Mouse (Mus musculus) common myeloid progenitor, adult 5-6 weeks (primary cell): ENCODE measurements around the gene Nr2f2. TPM values are rescaled to one million over a fixed set of nuclear protein-coding genes. Genes with fewer than 3 reads are reported as not detected.

ENCODE experiments used
- ATAC-seq: replicated peaks from 2 replicates; pipeline ENCODE4 v1.8.0; 2016; ENCODE audit warnings: low read depth, mild to moderate bottlenecking, moderate TSS enrichment, inconsistent platforms; ENCODE audit not compliant: poor library complexity, severe bottlenecking
- total RNA-seq: library from RNA; stranded (forward); fragments of 200-1000, 187-1606 nt; gene quantifications from 2 replicates; pipeline ENCODE4 v1.2.3, GENCODE M21; 2017

Nr2f2 gene
- not detected in 2 replicates for total RNA-seq

DNA sequence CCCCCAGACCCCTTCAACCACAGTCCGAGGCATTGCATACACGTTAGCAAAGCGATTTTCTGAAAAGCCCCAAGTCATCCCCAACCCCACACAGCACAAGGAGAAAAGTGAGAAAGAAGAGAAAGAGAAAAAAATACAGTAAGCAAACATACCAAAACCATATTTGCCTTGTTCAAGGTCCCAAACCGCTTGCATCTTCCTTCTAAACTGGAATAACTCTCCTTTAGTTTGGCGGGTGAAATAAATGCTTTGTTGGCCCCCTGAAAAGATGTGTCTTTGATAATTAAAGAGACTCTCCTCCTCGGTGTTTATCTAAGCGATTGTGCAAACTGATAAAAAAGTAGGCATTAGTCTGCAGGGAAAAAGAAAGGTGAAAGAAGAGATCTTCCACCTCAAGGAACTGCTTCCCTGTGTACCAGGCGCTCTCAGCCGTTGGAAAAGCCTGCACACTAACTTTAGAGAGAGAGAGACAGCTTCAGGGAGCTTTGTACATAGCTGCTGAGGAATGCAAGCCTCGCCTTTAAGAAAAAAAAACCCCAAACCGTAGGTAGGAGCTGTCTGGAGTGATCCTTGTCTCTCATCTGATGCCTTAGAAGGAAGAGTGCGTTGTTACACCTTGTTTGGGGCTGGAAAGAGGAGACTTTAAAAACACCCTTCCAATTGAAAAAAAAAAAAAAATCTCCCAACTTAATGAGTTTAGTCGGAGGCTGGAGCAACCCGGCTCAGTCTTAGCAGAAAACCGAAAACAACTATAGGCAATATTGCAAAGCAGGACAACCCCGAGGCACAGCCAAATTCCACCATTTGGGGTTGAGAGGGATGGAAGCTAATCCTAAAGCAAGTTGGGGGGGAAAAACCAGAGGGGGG, at the start of gene Nr2f2:
Gene Nr2f2 (minus strand): TSS at position 795 of the 867 bp plus-strand sequence.
- no peak for ATAC-seq

DNA sequence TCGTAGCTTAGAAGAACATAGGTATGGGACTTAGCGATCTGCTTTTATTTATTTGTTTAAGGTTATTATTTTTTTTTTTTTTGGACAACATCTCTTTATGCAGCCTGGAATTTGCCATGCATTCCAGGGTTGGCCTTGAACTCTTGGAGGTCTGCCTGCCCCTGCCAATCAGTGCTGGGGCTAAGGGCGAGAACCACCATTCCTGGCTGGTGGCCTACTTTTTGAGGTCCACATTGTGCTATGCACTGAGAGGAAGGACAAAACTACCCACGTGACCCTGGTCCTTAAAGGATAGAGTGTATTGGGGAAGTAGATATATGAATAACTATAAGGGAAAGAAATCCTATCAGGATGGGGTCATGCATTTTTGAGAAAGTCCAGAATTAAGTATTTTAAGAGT, 47.9 kb upstream of the Nr2f2 start:
- no peak for ATAC-seq

DNA sequence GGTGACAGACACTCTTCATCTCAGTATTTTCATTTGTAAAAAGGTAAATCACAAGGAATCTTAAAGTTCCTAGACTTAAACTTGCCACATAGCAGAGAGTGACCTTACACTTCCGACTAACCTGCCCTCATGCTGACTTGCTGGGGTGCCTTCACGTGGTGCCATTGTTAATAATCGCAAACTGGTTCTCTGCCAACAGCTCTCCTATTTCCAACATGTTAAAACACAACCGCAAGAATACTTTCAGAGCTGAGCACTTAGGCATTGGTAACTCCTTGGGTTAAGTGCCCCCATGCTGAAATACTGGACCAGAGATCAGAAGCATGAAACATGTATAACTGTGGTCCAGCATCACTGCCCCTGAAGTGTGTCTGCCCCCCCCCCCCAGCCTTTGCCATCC, 47.1 kb upstream of the Nr2f2 start:
- no peak for ATAC-seq

DNA sequence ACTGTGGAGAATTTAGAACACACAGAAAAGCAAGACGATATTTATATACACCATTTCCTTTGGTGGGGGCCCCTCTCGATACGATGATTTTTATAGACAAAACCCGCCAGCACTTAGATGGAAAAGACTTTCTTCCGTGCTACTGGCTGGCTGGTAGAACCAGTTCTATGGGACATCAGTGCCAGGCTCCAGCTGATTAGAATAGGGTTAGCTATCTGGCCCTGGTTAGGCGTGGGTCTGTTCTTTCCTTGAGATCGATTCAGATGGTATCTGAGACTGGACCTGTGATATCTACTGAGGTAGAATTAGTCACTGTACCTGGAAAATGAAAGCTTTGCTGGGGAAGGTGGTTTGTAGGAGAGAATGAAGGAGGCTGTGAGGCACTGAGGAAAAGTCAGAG, 46.4 kb upstream of the Nr2f2 start:
- ATAC-seq, result no peak

DNA sequence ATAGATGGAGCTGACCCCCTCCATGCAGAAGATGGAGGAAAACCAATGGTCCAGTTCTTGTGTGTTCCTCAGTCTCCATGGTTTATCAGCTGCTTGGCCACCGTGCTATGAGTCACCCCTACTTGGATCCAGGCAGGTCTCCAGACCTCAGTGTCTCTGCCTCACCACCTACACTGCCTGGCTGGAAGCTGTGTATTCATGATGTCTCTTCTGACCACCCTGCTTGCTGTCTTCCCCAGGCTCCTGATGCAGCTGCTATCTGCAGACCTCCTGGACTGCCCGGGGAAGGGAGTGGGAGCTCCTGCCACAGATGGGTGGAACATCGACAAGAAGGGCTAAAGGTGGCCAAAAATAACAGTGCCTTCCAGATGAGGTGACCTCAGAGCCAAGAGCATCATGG, 43.8 kb upstream of the Nr2f2 start:
- ATAC-seq, result no peak

DNA sequence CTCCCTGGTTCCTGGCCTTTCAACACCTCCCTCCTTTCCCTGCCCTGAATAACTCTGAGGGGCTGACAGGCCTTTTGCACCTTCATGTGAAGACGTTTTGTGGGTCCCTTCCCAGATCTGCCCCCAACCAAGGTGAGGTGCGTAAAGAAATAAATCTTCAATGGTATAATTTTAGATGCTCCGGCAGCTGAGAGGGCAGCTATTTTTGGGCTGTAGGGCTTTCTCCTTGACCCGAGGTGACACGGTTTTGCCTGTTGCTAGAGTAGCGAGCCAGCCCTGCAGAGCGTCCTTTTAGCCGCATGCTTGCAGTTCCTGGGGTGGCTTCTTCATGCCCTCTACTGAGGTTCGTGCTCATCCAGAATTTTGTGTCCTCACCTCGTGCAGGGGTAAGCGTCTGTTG, 43.4 kb upstream of the Nr2f2 start:
- ATAC-seq, result no peak

DNA sequence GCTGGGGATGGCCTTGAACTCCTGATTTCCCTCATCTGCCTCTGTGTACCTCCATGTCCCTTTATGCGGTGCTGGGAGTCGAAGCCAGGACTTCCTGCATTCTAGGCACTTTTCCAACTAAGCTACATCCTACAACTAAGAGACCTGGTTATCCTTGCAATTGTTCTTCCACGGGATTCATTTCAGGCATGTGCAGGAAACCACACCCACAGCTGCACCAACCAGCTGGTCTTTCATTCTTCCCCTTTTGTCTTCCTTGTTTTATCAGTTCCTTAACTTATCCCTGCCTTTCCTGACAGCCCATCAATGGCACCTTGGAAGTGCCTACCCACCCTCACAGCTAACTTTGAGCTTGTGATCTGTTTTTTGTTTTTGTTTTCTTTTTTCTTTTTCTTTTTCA, 42.3 kb upstream of the Nr2f2 start:
- no peak for ATAC-seq

DNA sequence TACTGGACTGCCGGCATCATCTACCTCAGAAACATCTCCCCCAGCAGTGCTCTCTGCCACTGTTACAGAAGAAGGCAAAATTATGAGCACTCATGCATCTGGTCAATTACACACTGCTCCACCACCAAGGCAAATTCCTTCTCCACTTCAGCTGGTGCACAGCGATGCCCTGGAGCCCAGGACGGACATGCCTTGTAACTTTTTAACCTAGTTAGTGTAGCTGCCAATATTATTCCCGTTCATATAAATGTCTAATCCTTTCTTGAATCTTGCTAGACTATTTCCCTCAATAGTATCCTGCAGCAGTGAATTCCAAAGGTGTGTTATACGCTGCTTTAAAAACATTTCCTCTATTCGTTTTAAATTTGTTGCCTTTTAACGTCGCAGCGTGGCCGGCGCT, 40.6 kb upstream of the Nr2f2 start:
- ATAC-seq, result no peak

DNA sequence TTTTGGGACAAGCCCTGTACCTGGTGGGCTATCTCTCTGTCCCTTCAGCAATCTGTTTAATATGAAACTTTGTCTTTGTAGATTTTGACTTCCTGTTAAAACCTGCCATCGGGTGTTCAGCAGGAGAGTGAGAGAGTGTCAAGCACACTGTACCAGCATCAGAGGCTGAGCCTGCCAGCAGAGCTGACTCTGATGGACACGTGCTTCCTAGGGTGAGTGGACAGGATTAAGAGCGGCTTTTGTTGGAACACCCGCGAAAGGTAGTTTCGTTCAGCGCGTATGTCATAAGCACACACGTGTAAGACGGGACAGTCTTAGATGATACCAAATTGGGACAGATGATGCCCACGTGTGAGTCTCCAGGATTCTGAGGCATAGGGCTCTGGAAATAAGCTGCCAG, 40.0 kb upstream of the Nr2f2 start:
- no peak for ATAC-seq

DNA sequence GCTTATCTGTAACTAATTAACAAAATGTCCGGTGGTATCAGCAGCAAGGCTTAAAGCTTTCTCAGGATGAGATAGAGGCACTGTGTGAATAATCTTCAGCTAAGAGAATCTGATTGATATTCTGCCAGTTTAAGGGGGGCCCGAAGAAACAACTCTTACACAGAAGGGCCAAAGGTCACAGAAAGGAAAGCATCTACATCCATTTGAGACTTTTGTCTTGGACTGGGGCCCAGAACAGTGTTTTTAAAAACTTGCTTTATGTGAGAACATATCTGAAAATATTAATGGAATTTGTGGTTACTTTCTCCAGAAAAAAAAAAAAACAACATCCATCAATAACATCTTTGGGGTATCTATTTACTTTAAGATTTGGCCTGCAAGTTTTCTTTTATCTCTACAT, 38.9 kb upstream of the Nr2f2 start:
- no peak for ATAC-seq

DNA sequence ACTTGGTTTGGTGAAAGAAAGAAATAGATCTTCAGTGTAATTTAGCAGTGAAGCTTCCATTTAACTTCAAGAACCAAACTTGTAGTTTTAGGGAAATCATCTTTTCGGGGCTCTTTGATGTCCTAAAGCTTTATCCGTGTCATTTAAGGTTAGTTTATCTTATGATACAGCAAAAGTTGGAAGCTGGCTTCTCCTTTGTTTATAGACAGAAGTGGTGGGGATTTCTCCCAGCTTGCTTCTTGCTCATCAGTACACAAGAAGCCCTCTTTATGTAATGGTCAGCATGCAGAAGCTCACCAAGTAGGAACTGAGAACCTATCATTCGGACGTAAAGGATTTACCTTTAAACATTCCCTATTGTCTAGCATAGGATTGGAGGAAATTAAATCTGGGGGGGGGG, 16.3 kb upstream of the Nr2f2 start:
- ATAC-seq, result no peak

DNA sequence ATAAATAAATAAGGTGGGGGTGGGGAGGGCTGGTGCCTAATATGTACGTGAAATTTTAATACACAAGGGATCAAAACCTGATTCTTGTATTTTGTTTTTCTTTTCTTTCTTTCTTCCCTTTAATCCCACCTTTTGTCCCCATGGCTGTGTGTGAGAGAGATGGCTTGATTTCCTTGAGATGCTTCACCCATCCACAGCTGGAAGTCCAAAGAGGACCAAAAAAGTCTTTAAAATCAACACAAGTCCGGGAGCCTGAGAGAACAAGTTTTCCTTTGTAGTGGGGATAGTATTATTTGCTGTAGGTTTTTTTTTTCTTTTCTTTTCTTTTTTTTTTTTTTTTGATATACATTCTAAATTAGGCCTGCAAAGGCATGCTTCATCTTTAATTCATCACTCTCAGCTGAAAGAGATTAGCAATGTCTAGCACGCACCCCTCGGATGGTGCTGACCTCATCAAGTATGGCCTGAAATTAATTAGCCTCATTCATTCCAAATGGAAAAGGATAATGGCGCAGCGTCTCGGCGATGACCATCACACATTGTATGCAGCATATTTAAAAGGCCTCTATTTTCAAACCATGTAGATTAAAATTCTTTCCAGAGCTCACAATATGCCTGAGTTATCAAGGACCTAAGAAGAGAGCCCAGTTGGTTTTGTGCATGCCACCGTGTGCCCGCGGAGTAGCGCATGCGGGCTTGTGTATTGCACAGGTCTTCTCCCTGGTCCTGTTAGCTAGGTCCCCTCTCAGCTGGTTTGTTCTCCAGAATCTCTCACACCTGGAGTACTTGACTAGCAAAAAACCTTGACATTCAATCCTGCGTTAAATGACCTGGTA, 15.1 kb upstream of the Nr2f2 start:
- no peak for ATAC-seq

DNA sequence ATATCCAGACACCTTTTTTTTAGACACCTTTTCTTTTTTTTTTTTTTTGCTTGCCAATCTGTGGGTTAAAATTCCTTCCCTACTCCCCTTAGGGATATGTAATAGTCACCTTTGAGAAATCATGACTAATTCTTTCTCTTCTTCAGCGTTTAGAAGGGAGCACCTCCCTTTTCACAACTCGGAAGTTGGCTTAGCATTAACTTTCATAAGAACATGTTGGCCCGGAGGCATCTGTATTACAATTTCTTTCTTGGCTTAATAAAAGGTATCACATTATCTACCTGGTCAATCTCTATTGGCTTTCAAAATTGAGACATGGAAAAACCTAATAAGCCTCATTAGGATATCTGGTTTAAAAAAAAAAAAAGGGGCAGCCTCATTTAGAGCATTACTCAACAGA, 14.4 kb upstream of the Nr2f2 start:
- ATAC-seq, result no peak

DNA sequence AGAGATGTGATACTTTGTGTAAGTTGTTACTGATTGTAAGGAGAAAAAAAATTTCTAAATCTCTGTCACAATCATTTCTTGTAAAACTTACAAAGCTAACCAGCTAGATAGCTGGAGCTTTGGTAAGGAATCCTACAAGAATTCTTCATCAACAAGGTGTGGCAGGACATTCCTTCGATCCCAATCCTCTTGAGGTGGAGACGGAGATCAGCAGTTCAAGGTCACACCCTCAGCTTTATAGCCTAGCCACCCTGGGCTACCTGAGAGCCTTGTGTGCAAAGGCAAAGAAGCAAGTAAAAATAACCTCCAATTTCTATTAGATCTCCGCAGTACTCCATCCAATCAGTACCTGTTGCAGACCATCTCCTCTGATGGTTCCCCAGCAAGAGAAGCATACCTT, 13.7 kb upstream of the Nr2f2 start:
- ATAC-seq, result no peak

DNA sequence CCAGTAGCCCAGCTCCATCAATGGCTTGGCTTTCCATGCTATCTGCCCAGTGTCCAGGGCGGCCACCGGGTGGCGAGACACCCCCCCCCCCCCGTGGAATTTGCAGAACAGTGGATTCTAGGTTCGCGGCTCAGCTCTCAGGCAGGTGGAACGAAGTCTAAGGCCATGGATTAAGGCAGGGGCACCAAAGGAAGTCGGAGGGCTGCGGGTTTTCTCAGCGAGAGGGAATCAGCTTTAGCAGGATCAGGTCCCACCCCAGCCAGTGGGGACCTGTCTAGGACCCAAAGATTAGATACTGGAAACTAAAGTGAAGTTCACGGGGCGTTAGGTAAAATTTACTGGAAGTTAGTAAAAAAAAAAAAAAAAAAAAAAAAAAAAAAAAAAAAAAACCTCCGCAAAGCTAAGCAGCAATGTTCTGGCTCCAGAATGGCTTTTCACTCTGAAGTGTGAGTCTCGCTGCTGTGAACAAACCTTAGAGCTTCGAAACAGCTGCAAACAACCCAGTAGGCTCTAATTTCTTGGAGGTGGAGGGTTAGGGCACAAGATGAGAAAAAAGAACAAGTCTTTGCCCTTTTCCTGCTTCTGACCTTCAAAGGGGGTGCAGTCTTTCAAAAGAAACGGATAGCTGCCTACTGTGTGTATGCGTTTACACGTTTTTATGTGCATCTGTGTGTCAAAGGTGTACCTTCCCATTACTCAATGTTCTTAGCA, 4.2 kb upstream of the Nr2f2 start:
- no peak for ATAC-seq

DNA sequence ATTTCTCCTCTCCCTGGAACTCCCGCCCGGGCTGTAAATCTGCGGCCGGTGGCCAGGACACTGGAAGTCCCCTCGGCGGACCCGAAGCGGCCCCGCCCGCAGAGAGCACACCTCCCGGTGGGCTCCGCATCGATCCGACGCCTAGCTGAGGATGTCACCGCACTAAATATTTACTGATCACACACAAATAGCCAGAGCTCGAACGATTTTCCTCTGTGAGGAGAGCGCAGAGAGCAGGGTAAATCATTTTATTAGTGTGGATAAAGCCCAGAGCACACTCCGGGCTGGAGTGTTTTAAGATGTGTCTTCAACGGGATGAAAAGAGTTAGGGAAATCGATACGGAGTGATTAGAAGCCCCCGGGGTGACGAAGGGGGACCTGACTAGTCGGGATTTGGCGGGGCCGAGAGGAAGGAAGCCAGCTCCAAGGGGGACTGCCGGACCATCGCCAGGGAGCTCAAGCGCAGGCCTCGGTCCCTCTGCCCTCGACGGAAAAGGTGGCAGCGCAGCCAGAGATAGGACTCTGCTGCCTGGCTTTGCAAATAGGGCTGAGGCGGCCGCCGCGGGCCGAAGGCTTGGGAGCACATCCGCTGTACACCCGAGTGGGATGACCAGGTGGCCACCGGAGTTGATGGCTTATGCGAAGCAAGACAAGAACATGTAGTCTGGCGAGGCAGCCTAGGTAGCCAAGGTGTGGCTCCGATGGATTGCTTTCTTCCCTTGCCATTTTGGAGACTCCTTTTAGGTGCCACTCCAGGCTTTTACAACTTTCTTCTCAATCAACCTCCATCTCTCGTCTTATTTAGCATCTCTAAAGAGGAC, 3.4 kb upstream of the Nr2f2 start:
- no peak for ATAC-seq

DNA sequence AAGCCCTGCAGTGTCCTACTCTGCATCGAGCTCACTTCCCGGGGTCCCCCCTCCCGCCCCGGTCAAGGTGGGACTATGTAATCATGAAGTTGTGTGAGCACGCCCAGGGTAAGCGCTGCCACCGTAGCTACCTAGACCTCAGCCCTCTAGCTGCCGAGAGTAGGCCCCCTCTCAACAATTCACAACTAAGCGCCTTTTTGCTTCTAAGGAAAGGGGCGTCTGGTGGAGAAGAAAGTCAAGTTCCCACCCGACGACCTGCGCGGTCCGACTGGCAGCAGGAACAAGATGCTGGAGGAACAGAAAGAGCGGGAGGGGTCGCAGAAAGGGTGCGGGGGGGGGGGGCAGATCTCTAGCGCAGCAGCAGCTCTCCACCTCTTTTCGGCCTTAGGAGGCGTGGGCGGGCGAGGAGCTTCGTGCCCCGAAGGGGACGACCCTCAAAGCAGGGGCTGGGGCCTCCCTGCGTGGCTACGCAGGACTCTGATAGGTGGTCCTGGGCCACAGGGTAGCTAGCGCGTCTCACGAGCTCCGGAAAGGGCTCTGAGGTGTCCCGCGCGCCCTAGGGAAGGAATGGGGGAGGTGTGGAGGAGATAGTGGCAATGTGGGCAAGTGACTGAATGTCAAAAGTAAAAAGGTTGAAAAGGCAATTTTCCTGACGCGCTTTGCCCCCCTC, 2.7 kb upstream of the Nr2f2 start:
- no peak for ATAC-seq

DNA sequence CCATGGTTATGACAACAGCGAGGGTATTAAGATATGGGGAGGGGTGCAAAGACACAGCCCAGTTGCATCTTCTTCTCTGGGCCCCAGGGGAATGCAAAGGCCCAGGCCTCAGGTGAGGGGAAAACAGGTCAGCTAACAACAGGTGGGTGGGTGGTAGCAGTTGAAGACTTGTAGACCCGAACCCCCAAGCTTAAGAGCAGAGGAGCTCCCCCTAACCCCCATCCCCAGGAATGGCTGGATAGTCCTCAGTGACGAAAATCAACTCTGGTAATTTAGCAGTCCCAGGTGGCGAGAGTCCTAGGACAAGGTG, 2.2 kb upstream of the Nr2f2 start:
- ATAC-seq, result no peak

DNA sequence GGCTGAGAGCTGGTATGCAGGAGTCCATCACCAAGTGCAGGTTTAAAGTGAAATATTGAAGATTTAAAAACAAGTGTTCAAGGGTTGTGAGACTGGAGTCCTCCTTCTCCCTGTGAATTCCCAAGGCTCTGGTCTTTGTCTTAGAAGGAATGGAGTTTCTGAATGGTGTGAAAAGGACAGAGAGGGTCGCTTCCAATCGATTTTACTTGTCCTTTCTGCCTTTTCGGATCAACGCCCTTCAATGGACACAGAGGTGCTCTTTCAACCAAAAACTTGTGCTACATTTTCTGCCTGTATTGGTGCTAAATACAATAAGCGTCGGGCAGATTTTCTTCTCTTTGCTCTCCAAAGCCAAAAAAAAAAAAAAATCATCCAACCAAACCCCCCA, 1.7 kb upstream of the Nr2f2 start:
- no peak for ATAC-seq
